Mouse (Mus musculus): ENCODE data around the gene Sppl3. TPM values are rescaled to one million over a fixed set of nuclear protein-coding genes. Genes with fewer than 3 reads are reported as not detected.

Sppl3 gene
- total RNA-seq (2021): 10 to 100 TPM; 85.2 to 87.0 TPM
- long read RNA-seq, experiment 1, transcript Sppl3-201 (11 exons, 3,204 nt): major isoform, 188 of 213 reads
- long read RNA-seq, experiment 1, partial matches to known transcripts: 4 of 213 reads
- long read RNA-seq, experiment 1, other reads (novel, unspliced or antisense): 21 of 213 reads
- long read RNA-seq, experiment 2, transcript Sppl3-201 (11 exons, 3,204 nt): major isoform, 122 of 145 reads
- long read RNA-seq, experiment 2, partial matches to known transcripts: 7 of 145 reads
- long read RNA-seq, experiment 2, other reads (novel, unspliced or antisense): 16 of 145 reads

GRCm38 (mm10) chr5:115010577-115011216 is at the start of gene Sppl3:
Sppl3 (plus strand) TSS chr5:115011137.
- intact Hi-C loops (cut with DNase I): no loop called here
- no peak for TF ChIP-seq CTCF (IDR thresholded peaks at IDR 0.05)
- peak within 1 kb of the TSS; percentile 96 for H3K4me3 ChIP-seq
- peak within 1 kb of the TSS; percentile 98 for H3K27ac ChIP-seq
- peak; percentile 95 to 97 for DNase-seq (ENCODE audit: extremely low spot score in 1 of 2, low spot score in 2 of 2)

- intact Hi-C loops (cut with DNase I): no loop called here
- H3K4me3 ChIP-seq: no peak overlapping the region
- H3K27ac ChIP-seq: no peak overlapping the region
- no peak for TF ChIP-seq CTCF (IDR thresholded peaks at IDR 0.05)
- DNase-seq (ENCODE audit: extremely low spot score in 1 of 2, low spot score in 2 of 2): no peak
Measured at GRCm38 (mm10) chr5:114961590-114962360, 49.2 kb upstream of the Sppl3 start.

GRCm38 (mm10) chr5:114964315-114964966 is 46.5 kb upstream of the Sppl3 start:
- Histone ChIP-seq H3K4me3 (no peak overlapping the region), H3K27ac (no peak overlapping the region)
- no peak for TF ChIP-seq CTCF (IDR thresholded peaks at IDR 0.05)
- DNase-seq (ENCODE audit: extremely low spot score in 1 of 2, low spot score in 2 of 2): no peak
- intact Hi-C loops (cut with DNase I): no loop called here

- TF ChIP-seq CTCF (IDR thresholded peaks at IDR 0.05): no peak
Measured at GRCm38 (mm10) chr5:114964967-114965898, 45.7 kb upstream of the Sppl3 start.

GRCm38 (mm10) chr5:114967523-114968268 is 43.2 kb upstream of the Sppl3 start:
- TF ChIP-seq CTCF (IDR thresholded peaks at IDR 0.05): no peak
- H3K4me3 ChIP-seq: no peak overlapping the region
- DNase-seq (ENCODE audit: extremely low spot score in 1 of 2, low spot score in 2 of 2): no peak
- H3K27ac ChIP-seq: no peak overlapping the region
- intact Hi-C loops (cut with DNase I): no loop called here

More at GRCm38 (mm10) chr5:114964967-114965898, 45.7 kb upstream of the Sppl3 start:
- intact Hi-C loops (cut with DNase I): no loop called here
- no peak for DNase-seq (ENCODE audit: extremely low spot score in 1 of 2, low spot score in 2 of 2)
- H3K27ac ChIP-seq: no peak overlapping the region
- no peak overlapping the region for H3K4me3 ChIP-seq

- no peak overlapping the region for H3K27ac ChIP-seq
- H3K4me3 ChIP-seq: no peak overlapping the region
- intact Hi-C loops (cut with DNase I): no loop called here
- no peak for TF ChIP-seq CTCF (IDR thresholded peaks at IDR 0.05)
- no peak for DNase-seq (ENCODE audit: extremely low spot score in 1 of 2, low spot score in 2 of 2)
Measured at GRCm38 (mm10) chr5:114968651-114969050, 42.3 kb upstream of the Sppl3 start.

- intact Hi-C loops (cut with DNase I): no loop called here
- no peak for TF ChIP-seq CTCF (IDR thresholded peaks at IDR 0.05)
- no peak overlapping the region for H3K4me3 ChIP-seq
- no peak for DNase-seq (ENCODE audit: extremely low spot score in 1 of 2, low spot score in 2 of 2)
- H3K27ac ChIP-seq: no peak overlapping the region
Measured at GRCm38 (mm10) chr5:114969064-114969463, 41.9 kb upstream of the Sppl3 start.

- no peak for DNase-seq (ENCODE audit: extremely low spot score in 1 of 2, low spot score in 2 of 2)
- no peak for TF ChIP-seq CTCF (IDR thresholded peaks at IDR 0.05)
- Histone ChIP-seq H3K27ac (no peak overlapping the region), H3K4me3 (no peak overlapping the region)
- intact Hi-C loops (cut with DNase I): no loop called here
Measured at GRCm38 (mm10) chr5:114969609-114970215, 41.2 kb upstream of the Sppl3 start.

- Histone ChIP-seq H3K27ac (no peak within 1 kb of the TSS), H3K4me3 (no peak within 1 kb of the TSS)
- no peak for DNase-seq (ENCODE audit: extremely low spot score in 1 of 2, low spot score in 2 of 2)
- intact Hi-C loops (cut with DNase I): no loop called here
- TF ChIP-seq CTCF (IDR thresholded peaks at IDR 0.05): no peak
Measured at GRCm38 (mm10) chr5:114970824-114971227, 40.1 kb upstream of the Sppl3 start, which contains the start of gene Hnf1a. Hnf1a (minus strand) TSS chr5:114971094.

GRCm38 (mm10) chr5:114972201-114972600 is 38.7 kb upstream of the Sppl3 start:
- Histone ChIP-seq H3K27ac (no peak overlapping the region), H3K4me3 (no peak overlapping the region)
- no peak for DNase-seq (ENCODE audit: extremely low spot score in 1 of 2, low spot score in 2 of 2)
- intact Hi-C loops (cut with DNase I): no loop called here
- no peak for TF ChIP-seq CTCF (IDR thresholded peaks at IDR 0.05)

Data from left cerebral cortex, adult 2 months (tissue).